Mouse (Mus musculus) intestine, postnatal 0 days (tissue): Measurements from ENCODE around the gene Ilf2. TPM values are rescaled to one million over a fixed set of nuclear protein-coding genes. Genes with fewer than 3 reads are reported as not detected.

Experiments used
- ATAC-seq: fragments of 200-750 bp; cut with Nextera tagmentation; 2 replicates; pipeline ENCODE4 v1.8.0; 2017; ENCODE audit warnings: mild to moderate bottlenecking, moderate TSS enrichment, moderate library complexity
- H3K27ac ChIP-seq: fragments of 300-500 bp; sonication (generic); 2 replicates; pipeline ENCODE4 v1.5.1; 2014; ENCODE audit warnings: mild to moderate bottlenecking, low read depth, low read length, moderate library complexity
- H3K27me3 ChIP-seq: fragments of 300-500 bp; sonication (generic); replicated peaks from 2 replicates; pipeline ENCODE4 v1.6.1; 2014; ENCODE audit warnings: low read length, mixed read lengths; ENCODE audit not compliant: control insufficient read depth, insufficient read depth
- H3K36me3 ChIP-seq: fragments of 300-500 bp; sonication (generic); 2 replicates; pipeline ENCODE4 v1.6.1; 2014; ENCODE audit warnings: mild to moderate bottlenecking, moderate library complexity; ENCODE audit not compliant: control insufficient read depth, insufficient read depth
- H3K4me1 ChIP-seq: fragments of 300-500 bp; sonication (generic); replicated peaks from 2 replicates; pipeline ENCODE4 v1.6.1; 2014; ENCODE audit warnings: antibody characterized with exemption, low read length, mixed read lengths; ENCODE audit not compliant: control insufficient read depth, insufficient read depth
- H3K4me2 ChIP-seq: fragments of 300-500 bp; sonication (generic); replicated peaks from 2 replicates; pipeline ENCODE4 v1.6.1; 2014; ENCODE audit warnings: low read depth, mild to moderate bottlenecking, moderate library complexity
- H3K4me3 ChIP-seq: fragments of 300-500 bp; sonication (generic); 2 replicates; pipeline ENCODE4 v1.5.1; 2014; ENCODE audit warnings: low read depth, low read length
- H3K9ac ChIP-seq: fragments of 300-500 bp; sonication (generic); 2 replicates; pipeline ENCODE4 v1.6.1; 2014; ENCODE audit warnings: mild to moderate bottlenecking, low read depth, low read length
- H3K9me3 ChIP-seq: fragments of 300-500 bp; sonication (generic); 2 replicates; pipeline ENCODE4 v1.6.1; 2016; ENCODE audit warnings: mixed run types; ENCODE audit not compliant: control insufficient read depth
- CTCF ChIP-seq: sonication (generic); IDR thresholded peaks from 2 replicates; pipeline ENCODE4 v1.5.1; 2016; ENCODE audit warnings: low read depth, mild to moderate bottlenecking, control low read depth, antibody characterized with exemption, moderate library complexity
- WGBS: fragments of 180-500 bp; shearing (Covaris S2); extraction: QIAGEN DNeasy Blood & Tissue Kit; methylation state at CpG from one replicate; pipeline ENCODE4 v1.1.7; 2014; 5-methylcytosine and 5-hydroxymethylcytosine counted together
- polyA plus RNA-seq: library from polyadenylated mRNA; unstranded; fragments of >200 nt; fragmentation: Nextera tagmentation; extraction: Ambion mirVana; gene quantifications from 2 replicates; pipeline ENCODE4 v1.2.1, GENCODE M21; 2015

Ilf2 gene
- polyA plus RNA-seq, 1 experiment from 2014 or later = 38.3 TPM

GRCm38 (mm10) chr3:90535446-90535845 lies 59.5 kb downstream of the Ilf2 start:
- 63% methylated on average over 1 of the region's 1 CpGs for WGBS

GRCm38 (mm10) chr3:90537141-90537904 lies 61.4 kb downstream of the Ilf2 start, which contains the start of gene S100a16:
Gene S100a16 (plus strand): TSS chr3:90537254.
- peak; percentile 73 for ATAC-seq

More at GRCm38 (mm10) chr3:90535446-90535845, 59.5 kb downstream of the Ilf2 start:
- no peaks in the 10 kb centered on the region for H3K27me3 ChIP-seq
- no peak overlapping the region for H3K4me2 ChIP-seq
- H3K4me1 ChIP-seq = no peaks in the 10 kb centered on the region
- ATAC-seq = no peak
- H3K27ac ChIP-seq = no peak overlapping the region
- no peak overlapping the region for H3K4me3 ChIP-seq
- no peaks in the 10 kb centered on the region for H3K9me3 ChIP-seq
- no peak overlapping the region for H3K9ac ChIP-seq
- TF ChIP-seq CTCF = no peak
- H3K36me3 ChIP-seq = no peaks in the 10 kb centered on the region

GRCm38 (mm10) chr3:90537905-90538296 lies 62.0 kb downstream of the Ilf2 start:
- WGBS = 51% methylated on average over 5 of the region's 5 CpGs
- no peaks in the 10 kb centered on the region for H3K9me3 ChIP-seq
- H3K36me3 ChIP-seq = no peaks in the 10 kb centered on the region; the same call in 1 of the 2 replicates

More at GRCm38 (mm10) chr3:90537141-90537904, 61.4 kb downstream of the Ilf2 start, which contains the start of gene S100a16:
- H3K4me3 ChIP-seq = peak within 1 kb of the TSS; percentile 9; the same call in 1 of the 2 replicates
- no peaks in the 10 kb centered on the region; the same call in 1 of the 2 replicates for H3K36me3 ChIP-seq
- TF ChIP-seq CTCF = no peak
- no peaks in the 10 kb centered on the region for H3K9me3 ChIP-seq
- peak within 1 kb of the TSS; percentile 52 for H3K4me2 ChIP-seq
- no peaks in the 10 kb centered on the region for H3K27me3 ChIP-seq
- WGBS = 28% methylated on average over 10 of the region's 10 CpGs
- peak within 1 kb of the TSS; percentile 12 for H3K9ac ChIP-seq
- no peak within 1 kb of the TSS for H3K27ac ChIP-seq
- H3K4me1 ChIP-seq = no peaks in the 10 kb centered on the region

More at GRCm38 (mm10) chr3:90537905-90538296, 62.0 kb downstream of the Ilf2 start:
- Histone ChIP-seq H3K4me2 (peak overlapping the region; percentile 52), H3K4me3 (peak overlapping the region; percentile 9; the same call in 1 of the 2 replicates), H3K4me1 (no peaks in the 10 kb centered on the region), H3K27ac (no peak overlapping the region), H3K9ac (peak overlapping the region; percentile 12; the same call in 1 of the 2 replicates), H3K27me3 (no peaks in the 10 kb centered on the region)
- ATAC-seq = peak; percentile 18; the same call in 1 of the 2 replicates
- TF ChIP-seq CTCF = no peak

Other genes with a start within 250 kb of the Ilf2 start
- gene Jtb, start 244.5 kb upstream of the Ilf2 start, polyA plus RNA-seq = 169 and 172 TPM in 2 replicates
- 7.5 and 8.6 TPM in 2 replicates for gene Creb3l4, start 232.6 kb upstream of the Ilf2 start, polyA plus RNA-seq
- gene Slc39a1, start 228.0 kb upstream of the Ilf2 start, polyA plus RNA-seq = 153 and 158 TPM in 2 replicates
- gene Crtc2, start 222.0 kb upstream of the Ilf2 start, polyA plus RNA-seq = 12.2 and 14.9 TPM in 2 replicates
- gene Dennd4b, start 210.9 kb upstream of the Ilf2 start, polyA plus RNA-seq = 0.93 and 0.94 TPM in 2 replicates
- 4.7 and 6.6 TPM in 2 replicates for gene Gatad2b, start 182.9 kb upstream of the Ilf2 start, polyA plus RNA-seq
- 2.5 and 2.9 TPM in 2 replicates for gene Slc27a3, start 86.2 kb upstream of the Ilf2 start, polyA plus RNA-seq
- gene Ints3, start 42.5 kb upstream of the Ilf2 start, polyA plus RNA-seq = 8.8 and 9.7 TPM in 2 replicates
- 3.4 and 4.2 TPM in 2 replicates for gene Npr1, start 10.3 kb upstream of the Ilf2 start, polyA plus RNA-seq
- gene Snapin, start 14.9 kb downstream of the Ilf2 start, polyA plus RNA-seq = 53.1 and 53.9 TPM in 2 replicates
- 61.3 and 63.7 TPM in 2 replicates for gene Chtop, start 33.4 kb downstream of the Ilf2 start, polyA plus RNA-seq
- gene S100a1, start 38.3 kb downstream of the Ilf2 start, polyA plus RNA-seq = 1,091 and 1,109 TPM in 2 replicates
- gene S100a13, start 38.3 kb downstream of the Ilf2 start, polyA plus RNA-seq = 70.3 and 78.7 TPM in 2 replicates
- 0.61 and 1.1 TPM in 2 replicates for gene S100a14, start 50.7 kb downstream of the Ilf2 start, polyA plus RNA-seq
- gene S100a16, start 61.1 kb downstream of the Ilf2 start, polyA plus RNA-seq = 61.6 and 69.1 TPM in 2 replicates
- 0.18 and 0.37 TPM in 2 replicates for gene S100a3, start 84.5 kb downstream of the Ilf2 start, polyA plus RNA-seq
- not detected in 2 replicates for gene S100a2, start 114.1 kb downstream of the Ilf2 start, polyA plus RNA-seq
- not detected in 2 replicates for gene Gm42674, start 125.8 kb downstream of the Ilf2 start, polyA plus RNA-seq
- 8.6 and 8.7 TPM in 2 replicates for gene S100a4, start 127.6 kb downstream of the Ilf2 start, polyA plus RNA-seq
- gene S100a5, start 132.4 kb downstream of the Ilf2 start, polyA plus RNA-seq = 4.1 and 5.6 TPM in 2 replicates
- gene S100a6, start 136.8 kb downstream of the Ilf2 start, polyA plus RNA-seq = 374 and 424 TPM in 2 replicates
- gene S100a7a, start 177.9 kb downstream of the Ilf2 start, polyA plus RNA-seq = 0.12 TPM in 1 of 2 replicates, not detected in the other
- gene S100a8, start 192.9 kb downstream of the Ilf2 start, polyA plus RNA-seq = 2.7 and 4.6 TPM in 2 replicates
- 2.8 and 3.3 TPM in 2 replicates for gene S100a9, start 219.6 kb downstream of the Ilf2 start, polyA plus RNA-seq